Mouse (Mus musculus) spleen, adult 2 months (tissue): ENCODE measurements around the gene Prrxl1. TPM values are rescaled to one million over a fixed set of nuclear protein-coding genes. Genes with fewer than 3 reads are reported as not detected.

Experiments
- DNase-seq, 2 experiments: peaks; one replicate each; pipeline versions ENCODE4 v3.0.0 to v3.0.0-alpha.2; 2012 to 2021; ENCODE audit warnings: low spot score in 2 of 2, low read depth in 1 of 2
- H3K27ac ChIP-seq: fragments of 200-500 bp; 2 replicates; pipeline ENCODE4 v1.5.1; 2012; ENCODE audit warnings: low read length, inconsistent platforms; ENCODE audit not compliant: insufficient read depth
- H3K27me3 ChIP-seq: fragments of 200-500 bp; 2 replicates; pipeline ENCODE4 v1.6.1; 2012; ENCODE audit warnings: mild to moderate bottlenecking, moderate library complexity, low read length, inconsistent platforms; ENCODE audit not compliant: control insufficient read depth, insufficient read depth
- H3K36me3 ChIP-seq: fragments of 200-500 bp; 2 replicates; pipeline ENCODE4 v1.6.1; 2012; ENCODE audit warnings: mild to moderate bottlenecking, low read length, inconsistent platforms; ENCODE audit not compliant: control insufficient read depth, insufficient read depth
- H3K4me1 ChIP-seq: fragments of 200-500 bp; 2 replicates; pipeline ENCODE4 v1.6.1; 2011; ENCODE audit warnings: inconsistent platforms; ENCODE audit not compliant: control insufficient read depth, insufficient read depth, insufficient read length
- H3K4me3 ChIP-seq: fragments of 200-500 bp; 2 replicates; pipeline ENCODE4 v1.5.1; 2011; ENCODE audit warnings: mild to moderate bottlenecking, inconsistent platforms; ENCODE audit not compliant: insufficient read depth, insufficient read length; ENCODE audit errors: extremely low read depth
- CTCF ChIP-seq: fragments of 200-500 bp; IDR thresholded peaks from 2 replicates; pipeline ENCODE4 v1.5.1; 2011; ENCODE audit warnings: mild to moderate bottlenecking, inconsistent platforms; ENCODE audit not compliant: insufficient read depth, insufficient read length, insufficient replicate concordance; ENCODE audit errors: extremely low read depth
- POLR2A ChIP-seq: fragments of 200-500 bp; IDR thresholded peaks from 2 replicates; pipeline ENCODE4 v1.6.1; 2011; ENCODE audit warnings: low read depth, low read length, inconsistent platforms
- WGBS: fragments of 180-500 bp; shearing (Covaris S2); methylation state at CpG from one replicate; pipeline ENCODE4 v1.1.7; 2018; 5-methylcytosine and 5-hydroxymethylcytosine counted together
- polyA plus RNA-seq: library from polyadenylated mRNA; depleted of rRNA; stranded (reverse); fragments of >200 nt; gene quantifications from 2 replicates; pipeline ENCODE4 v1.2.3, GENCODE M21; 2012

Gene Prrxl1
- polyA plus RNA-seq, 1 experiment, result not detected

DNA sequence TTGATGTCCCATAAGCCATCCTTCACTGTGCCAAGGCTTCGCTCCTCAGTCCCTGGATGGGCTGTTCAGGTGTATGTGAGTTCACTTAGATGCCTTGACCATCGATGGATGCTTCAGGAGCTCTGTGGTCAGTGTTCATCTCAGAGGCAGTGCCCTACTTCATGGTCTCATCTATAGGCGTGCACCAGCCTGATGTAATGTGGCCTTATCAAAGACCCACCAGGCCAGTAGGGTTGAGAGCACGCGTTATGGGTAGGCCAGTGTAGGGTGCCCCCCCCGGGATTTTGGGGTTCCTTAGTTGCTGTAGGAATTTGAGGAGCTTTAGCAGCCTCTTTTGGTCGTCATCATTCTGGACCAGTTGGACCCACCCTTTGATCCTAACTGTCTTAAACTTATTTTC is 25.6 kb downstream of the Prrxl1 start:
- Histone ChIP-seq H3K4me1 (no peaks in the 10 kb centered on the region), H3K27me3 (0 out of 2 replicates have a peak, but pooled peaks cover 2% of the 10 kb centered on the region), H3K36me3 (no peaks in the 10 kb centered on the region), H3K27ac (no peak overlapping the region), H3K4me3 (no peak overlapping the region)
- no peak for DNase-seq
- WGBS, result 87% methylated on average over 7 of the region's 7 CpGs
- no peak for TF ChIP-seq POLR2A
- no peak for TF ChIP-seq CTCF

DNA sequence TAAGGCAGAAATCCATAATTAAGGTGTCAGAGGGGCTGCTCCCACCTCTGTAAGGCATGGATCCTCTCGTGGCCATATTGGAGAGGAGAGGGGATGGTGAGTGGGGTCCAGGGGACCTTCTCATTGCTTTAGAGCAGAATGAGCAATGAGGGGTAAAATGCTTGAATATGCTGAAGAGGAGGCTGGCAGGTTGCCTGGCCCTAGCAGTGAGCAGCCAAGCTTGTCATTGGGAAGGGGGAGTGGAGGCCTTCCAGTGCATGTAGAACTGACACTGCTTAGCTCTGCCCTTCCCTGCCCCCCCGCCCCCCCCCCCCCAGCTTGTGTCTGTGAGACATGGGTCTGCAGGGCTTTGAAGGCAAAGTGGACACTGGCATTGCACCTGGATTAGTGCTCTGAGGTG is 28.1 kb downstream of the Prrxl1 start:
- TF ChIP-seq CTCF (no peak), POLR2A (no peak)
- no peak for DNase-seq
- WGBS, result 84% methylated on average over 2 of the region's 2 CpGs

DNA sequence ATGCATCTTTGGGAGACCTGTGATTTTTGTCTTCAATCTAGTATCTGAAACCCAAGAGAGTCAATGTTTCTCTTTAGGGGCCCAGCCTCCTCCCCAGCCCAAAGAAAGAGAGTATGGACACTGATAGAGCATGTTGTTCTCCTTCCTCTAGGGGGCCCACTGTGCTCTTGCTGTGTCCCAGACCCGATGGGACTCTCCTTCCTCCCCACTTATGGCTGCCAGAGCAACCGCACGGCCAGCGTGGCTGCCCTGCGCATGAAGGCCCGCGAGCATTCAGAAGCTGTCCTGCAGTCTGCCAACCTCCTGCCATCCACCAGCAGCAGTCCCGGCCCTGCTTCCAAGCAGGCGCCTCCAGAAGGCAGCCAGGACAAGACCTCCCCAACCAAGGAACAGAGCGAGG is 29.4 kb downstream of the Prrxl1 start:
- Histone ChIP-seq H3K4me1 (no peaks in the 10 kb centered on the region), H3K27me3 (no peaks in the 10 kb centered on the region), H3K36me3 (no peaks in the 10 kb centered on the region), H3K4me3 (no peak overlapping the region), H3K27ac (no peak overlapping the region)
- no peak for TF ChIP-seq CTCF
- no peak for TF ChIP-seq POLR2A
- 58% methylated on average over 10 of the region's 10 CpGs for WGBS
- DNase-seq, result no peak

More for the DNA sequence above, 28.1 kb downstream of the Prrxl1 start:
- H3K36me3 ChIP-seq, result no peaks in the 10 kb centered on the region
- no peak overlapping the region for H3K4me3 ChIP-seq
- no peaks in the 10 kb centered on the region for H3K4me1 ChIP-seq
- H3K27ac ChIP-seq, result no peak overlapping the region
- no peaks in the 10 kb centered on the region for H3K27me3 ChIP-seq

DNA sequence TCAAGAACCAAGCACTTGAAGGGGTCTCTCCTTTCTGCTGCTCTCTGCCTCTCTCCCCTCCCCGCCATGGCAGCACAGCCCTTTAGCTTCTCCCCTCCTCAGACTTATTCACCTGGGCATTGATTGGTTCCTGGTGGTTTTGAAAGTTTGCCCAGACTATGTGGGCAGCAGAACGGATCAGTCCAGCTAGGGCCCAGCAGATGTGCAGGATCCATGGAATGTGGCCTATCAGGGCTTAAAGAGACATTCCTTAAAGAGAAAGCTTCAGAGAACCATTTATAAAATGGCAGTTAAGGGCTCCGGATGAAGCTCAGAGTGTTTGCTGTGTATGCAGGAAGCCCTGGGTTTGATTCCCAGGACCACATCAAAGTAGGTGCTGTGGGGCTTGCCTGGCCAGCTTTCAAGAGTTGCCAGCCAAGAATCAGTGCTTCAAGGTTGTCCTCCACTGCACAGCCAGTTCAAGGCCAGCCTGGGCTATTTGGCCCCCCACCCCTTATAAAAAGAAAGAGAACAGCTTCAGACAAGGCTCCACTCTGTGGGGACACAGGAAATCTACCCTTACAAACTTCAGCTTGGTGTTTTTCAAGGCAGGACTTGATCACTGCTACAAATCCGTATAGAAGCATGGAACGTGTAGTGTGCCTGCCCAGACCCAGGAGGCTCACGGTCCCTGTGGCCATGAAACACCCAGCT is 33.8 kb downstream of the Prrxl1 start:
- WGBS, result 72% methylated on average over 6 of the region's 6 CpGs
- H3K27ac ChIP-seq, result no peak overlapping the region
- no peak overlapping the region for H3K4me3 ChIP-seq
- no peaks in the 10 kb centered on the region for H3K36me3 ChIP-seq
- no peaks in the 10 kb centered on the region for H3K4me1 ChIP-seq
- no peak for TF ChIP-seq POLR2A
- TF ChIP-seq CTCF, result no peak
- H3K27me3 ChIP-seq, result no peaks in the 10 kb centered on the region
- DNase-seq, result no peak

DNA sequence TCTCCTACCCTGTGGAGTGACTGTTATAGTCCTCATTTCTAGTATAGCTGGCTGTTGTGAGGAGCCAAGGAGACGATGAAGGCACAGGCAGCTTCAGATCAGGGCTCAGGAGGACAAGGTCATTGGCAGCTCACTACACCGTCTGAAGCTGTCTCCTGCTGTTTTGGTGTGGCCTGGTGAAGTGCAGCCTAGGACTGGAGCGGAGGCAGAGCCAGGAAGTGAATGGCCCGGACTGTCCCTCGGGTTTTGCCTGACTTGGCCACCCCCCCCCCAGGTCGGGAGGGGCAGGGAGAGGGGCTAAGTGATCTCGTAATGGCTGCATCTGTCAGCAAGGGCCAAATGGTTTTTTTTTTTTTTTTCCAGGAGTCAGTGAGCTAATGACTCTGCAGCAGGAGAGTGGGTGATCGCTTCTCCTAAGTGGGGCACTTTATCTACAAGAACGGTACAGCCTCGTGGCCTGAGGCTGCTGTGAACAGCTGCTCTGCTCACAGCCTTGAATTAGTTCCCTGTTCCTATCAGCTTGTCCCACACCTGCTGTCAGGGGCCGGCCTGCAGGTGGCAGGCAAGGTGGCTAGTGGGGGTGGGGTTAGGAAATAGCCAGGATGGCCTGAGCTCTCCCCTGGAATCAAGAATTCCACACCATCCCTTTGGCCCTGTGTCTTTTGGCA is 34.9 kb downstream of the Prrxl1 start:
- 30% methylated on average over 11 of the region's 11 CpGs for WGBS
- Histone ChIP-seq H3K36me3 (no peaks in the 10 kb centered on the region), H3K27me3 (no peaks in the 10 kb centered on the region), H3K4me3 (no peak overlapping the region), H3K4me1 (no peaks in the 10 kb centered on the region), H3K27ac (no peak overlapping the region)
- DNase-seq, result no peak
- TF ChIP-seq POLR2A (no peak), CTCF (no peak)

DNA sequence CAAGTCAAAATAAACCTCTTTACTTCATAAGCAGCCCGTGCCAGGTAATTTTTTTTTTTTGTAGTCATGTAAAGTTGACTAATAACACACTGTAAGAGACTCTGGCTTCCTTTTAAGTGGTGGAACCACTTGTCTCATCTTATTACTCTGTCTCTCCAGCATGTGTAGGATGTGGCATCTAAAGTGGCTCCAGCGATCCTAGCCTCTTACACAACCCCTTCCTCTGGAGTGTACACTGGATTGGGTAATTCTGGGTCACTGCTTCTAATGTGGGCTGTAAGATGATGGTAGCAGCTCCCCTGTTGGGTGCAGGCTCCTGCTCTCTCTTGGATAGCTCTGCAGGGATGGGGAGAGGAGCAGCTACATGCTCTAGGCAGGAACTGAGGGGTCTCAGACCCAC is 39.3 kb downstream of the Prrxl1 start:
- WGBS, result 67% methylated on average over 2 of the region's 2 CpGs
- Histone ChIP-seq H3K36me3 (no peaks in the 10 kb centered on the region), H3K4me3 (no peak overlapping the region), H3K27ac (no peak overlapping the region), H3K27me3 (no peaks in the 10 kb centered on the region), H3K4me1 (no peaks in the 10 kb centered on the region)
- DNase-seq, result no peak
- no peak for TF ChIP-seq POLR2A

DNA sequence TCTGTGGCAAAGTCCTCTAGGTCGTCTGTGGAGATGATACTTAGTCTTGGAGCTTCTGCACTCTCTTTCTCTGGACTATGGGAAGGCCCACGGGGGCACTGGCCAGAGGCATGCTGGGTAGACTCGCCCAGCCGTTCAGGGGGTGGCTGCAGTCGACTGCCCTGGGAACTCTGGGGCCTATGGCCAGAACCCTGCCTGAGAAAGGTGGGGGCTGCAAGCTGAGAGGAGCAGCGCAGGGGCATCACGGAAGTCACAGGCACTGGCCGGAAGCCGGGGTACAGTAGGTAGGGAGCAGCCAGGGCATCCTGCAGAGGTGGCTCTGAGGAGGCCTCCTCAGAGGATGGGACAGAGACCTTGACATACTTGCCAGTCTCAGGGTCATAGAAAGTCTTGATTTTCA is 60.6 kb downstream of the Prrxl1 start:
- no peak overlapping the region for H3K4me3 ChIP-seq
- no peak for TF ChIP-seq POLR2A
- TF ChIP-seq CTCF, result no peak
- H3K36me3 ChIP-seq, result no peaks in the 10 kb centered on the region
- DNase-seq, result no peak
- H3K4me1 ChIP-seq, result no peaks in the 10 kb centered on the region
- no peaks in the 10 kb centered on the region for H3K27me3 ChIP-seq
- 80% methylated on average over 9 of the region's 9 CpGs for WGBS
- H3K27ac ChIP-seq, result no peak overlapping the region
